Mouse (Mus musculus) ES-E14 (cell line): ENCODE data around the gene Mybbp1a. TPM values are rescaled to one million over a fixed set of nuclear protein-coding genes. Genes with fewer than 3 reads are reported as not detected.
A peak's percentile ranks its signal among the peaks of the same experiment; 100 is the strongest.

Source experiments
- DNase-seq: peaks from one replicate; pipeline ENCODE4 v3.0.0-alpha.2; 2013; ENCODE audit warnings: low read depth, low spot score
- H3K27ac ChIP-seq: 2 replicates; pipeline ENCODE4 v1.5.1; 2012; ENCODE audit warnings: low read depth, mild to moderate bottlenecking, low read length, moderate library complexity, mixed read lengths; ENCODE audit not compliant: poor library complexity, insufficient read depth, severe bottlenecking
- H3K36me3 ChIP-seq: 2 replicates; pipeline ENCODE4 v1.6.1; 2012; ENCODE audit warnings: mild to moderate bottlenecking, low read length, moderate library complexity, mixed read lengths; ENCODE audit not compliant: control insufficient read depth, poor library complexity, insufficient read depth, severe bottlenecking
- H3K4me1 ChIP-seq, 2 experiments: fragments of 150-350 bp in 1 of 2; sonication (generic) in 1 of 2; 2 replicates each; pipeline ENCODE4 v1.6.1; 2012; ENCODE audit warnings: low read length in 2 of 2, mild to moderate bottlenecking in 1 of 2, mixed read lengths in 1 of 2; ENCODE audit not compliant: control insufficient read depth in 2 of 2, insufficient read depth in 2 of 2, poor library complexity in 1 of 2
- H3K4me3 ChIP-seq, 2 experiments: fragments of 150-350 bp in 1 of 2; sonication (generic) in 1 of 2; 2 replicates each; pipeline ENCODE4 v1.5.1; 2012; ENCODE audit warnings: low read length in 2 of 2, low read depth in 1 of 2, mild to moderate bottlenecking in 1 of 2, mixed read lengths in 1 of 2; ENCODE audit not compliant: insufficient read depth in 1 of 2, poor library complexity in 1 of 2, severe bottlenecking in 1 of 2
- H3K9ac ChIP-seq: 2 replicates; pipeline ENCODE4 v1.6.1; 2012; ENCODE audit warnings: low read depth, mild to moderate bottlenecking, low read length, mixed read lengths; ENCODE audit not compliant: poor library complexity, insufficient read depth, severe bottlenecking
- H3K9me3 ChIP-seq: fragments of 150-350 bp; sonication (generic); 2 replicates; pipeline ENCODE4 v1.6.1; 2012; ENCODE audit warnings: low read depth, mild to moderate bottlenecking, low read length; ENCODE audit not compliant: control insufficient read depth, insufficient read depth
- CHD2 ChIP-seq: IDR thresholded peaks from 2 replicates; pipeline ENCODE4 v1.6.1; 2014; ENCODE audit warnings: mild to moderate bottlenecking, low read depth, low read length, inconsistent platforms
- HCFC1 ChIP-seq: IDR thresholded peaks from 2 replicates; pipeline ENCODE4 v1.6.1; 2012; ENCODE audit warnings: low read length, inconsistent platforms, borderline replicate concordance; ENCODE audit not compliant: insufficient read depth
- MAFK ChIP-seq: IDR thresholded peaks from 2 replicates; pipeline ENCODE4 v1.6.1; 2014; ENCODE audit warnings: mild to moderate bottlenecking, low read depth, low read length, inconsistent platforms; ENCODE audit not compliant: insufficient read depth
- ZC3H11A ChIP-seq: IDR thresholded peaks from 2 replicates; pipeline ENCODE4 v1.6.1; 2012; ENCODE audit warnings: low read depth, mild to moderate bottlenecking, inconsistent platforms, low read length, borderline replicate concordance
- ZNF384 ChIP-seq: IDR thresholded peaks from 2 replicates; pipeline ENCODE4 v1.6.1; 2012; ENCODE audit warnings: low read depth, low read length, inconsistent platforms
- in situ Hi-C, 2 experiments: fragments of 600-800 bp; cut with MboI; formaldehyde crosslinking; loops; one replicate each; pipeline ENCODE4 v1.15.1; 2025; ENCODE audit warnings: low sequenced_read_pairs in 2 of 2, inconsistent platforms in 1 of 2; ENCODE audit not compliant: unreplicated experiment in 2 of 2
- total RNA-seq: library from RNA; depleted of rRNA; stranded (reverse); fragments of 300-350 nt; gene quantifications from 2 replicates; pipeline ENCODE4 v1.2.3, GENCODE M21; 2012; rRNA removed

The Mybbp1a gene
- 278 and 286 TPM in 2 replicates for total RNA-seq

- H3K4me1 ChIP-seq, result peaks cover 2 to 20% of the 10 kb centered on the region in 2 experiments; a peak in 3 of 4 replicates
- in situ Hi-C loops, result loop anchor here in 1 of 2 experiments (25.0 kb wide), 1 partner anchor 229 kb away; the partner anchor contains the start of genes 4933427D14Rik, Gm43951, Med31 and Txndc17
- TF ChIP-seq HCFC1 (peak; percentile 66; the same call in 1 of the 2 replicates), CHD2 (peak; percentile 34; the same call in 1 of the 2 replicates), MAFK (no peak)
- H3K36me3 ChIP-seq, result peaks cover 41% of the 10 kb centered on the region
- peak; percentile 94 for DNase-seq
- peak within 1 kb of the TSS; percentile 99 for H3K9ac ChIP-seq
- peak within 1 kb of the TSS; percentile 68 for H3K27ac ChIP-seq
- H3K9me3 ChIP-seq, result no peaks in the 10 kb centered on the region
- peak within 1 kb of the TSS; percentile 82 to 95 for H3K4me3 ChIP-seq
These were observed at the start of gene Mybbp1a for GRCm38 (mm10) chr11:72440965-72441664. TSS of gene Mybbp1a (plus strand) at chr11:72441355.

- Histone ChIP-seq H3K27ac (no peak overlapping the region), H3K9me3 (no peaks in the 10 kb centered on the region), H3K4me1 (no peaks in the 10 kb centered on the region; a peak in 1 of 4 replicates), H3K36me3 (peaks cover 26% of the 10 kb centered on the region; the same call in 1 of the 2 replicates), H3K9ac (no peak overlapping the region), H3K4me3 (no peak overlapping the region)
- TF ChIP-seq CHD2 (no peak), ZC3H11A (no peak), ZNF384 (no peak), HCFC1 (no peak), MAFK (no peak)
- no peak for DNase-seq
- in situ Hi-C loops, result no loop called here
These were observed 47.9 kb upstream of the Mybbp1a start for GRCm38 (mm10) chr11:72393243-72393642.

GRCm38 (mm10) chr11:72393669-72394068, 47.5 kb upstream of the Mybbp1a start:
- peaks cover 27% of the 10 kb centered on the region; the same call in 1 of the 2 replicates for H3K36me3 ChIP-seq
- H3K9me3 ChIP-seq, result no peaks in the 10 kb centered on the region
- H3K4me3 ChIP-seq, result no peak overlapping the region
- no peak for DNase-seq
- TF ChIP-seq ZNF384 (no peak), HCFC1 (no peak), ZC3H11A (no peak), CHD2 (no peak), MAFK (no peak)
- no peak overlapping the region for H3K27ac ChIP-seq
- in situ Hi-C loops, result no loop called here
- H3K4me1 ChIP-seq, result peaks cover 0 to 4% of the 10 kb centered on the region in 2 experiments; a peak in 1 of 4 replicates
- H3K9ac ChIP-seq, result no peak overlapping the region

GRCm38 (mm10) chr11:72394694-72395093, 46.5 kb upstream of the Mybbp1a start:
- Histone ChIP-seq H3K4me1 (peaks cover 0 to 12% of the 10 kb centered on the region in 2 experiments; a peak in 1 of 4 replicates), H3K36me3 (peaks cover 37% of the 10 kb centered on the region), H3K9me3 (no peaks in the 10 kb centered on the region), H3K27ac (no peak overlapping the region), H3K9ac (no peak overlapping the region), H3K4me3 (no peak overlapping the region)
- no peak for TF ChIP-seq ZNF384
- no peak for TF ChIP-seq MAFK
- TF ChIP-seq HCFC1, result no peak
- no peak for TF ChIP-seq CHD2
- no peak for TF ChIP-seq ZC3H11A
- DNase-seq, result no peak
- in situ Hi-C loops, result no loop called here

GRCm38 (mm10) chr11:72395652-72396051, 45.5 kb upstream of the Mybbp1a start:
- Histone ChIP-seq H3K9me3 (no peaks in the 10 kb centered on the region), H3K27ac (no peak overlapping the region), H3K4me1 (peaks cover 0 to 22% of the 10 kb centered on the region in 2 experiments; a peak in 2 of 4 replicates), H3K36me3 (peaks cover 47% of the 10 kb centered on the region), H3K4me3 (no peak overlapping the region), H3K9ac (no peak overlapping the region)
- in situ Hi-C loops, result no loop called here
- no peak for DNase-seq
- TF ChIP-seq MAFK, result no peak
- no peak for TF ChIP-seq HCFC1
- no peak for TF ChIP-seq ZNF384
- no peak for TF ChIP-seq ZC3H11A
- TF ChIP-seq CHD2, result no peak
